Mouse (Mus musculus) embryonic facial prominence, embryonic 14.5 days (tissue): ENCODE measurements around the gene Pfpl. TPM values are rescaled to one million over a fixed set of nuclear protein-coding genes. Genes with fewer than 3 reads are reported as not detected.

Experiments
- ATAC-seq: fragments of 200-750 bp; cut with Nextera tagmentation; 2 replicates; pipeline ENCODE4 v1.8.0; 2017; ENCODE audit warnings: low read depth, moderate number of reproducible peaks, moderate TSS enrichment
- DNase-seq: peaks from one replicate; pipeline ENCODE4 v3.0.0-alpha.2; 2015; ENCODE audit warnings: low spot score
- H3K27ac ChIP-seq: fragments of 300-500 bp; sonication (generic); replicated peaks from 2 replicates; pipeline ENCODE4 v1.5.1; 2014; ENCODE audit warnings: low read depth, mild to moderate bottlenecking, low read length, moderate library complexity
- H3K27me3 ChIP-seq: fragments of 300-500 bp; sonication (generic); replicated peaks from 2 replicates; pipeline ENCODE4 v1.6.1; 2014; ENCODE audit warnings: low read length; ENCODE audit not compliant: control insufficient read depth, insufficient read depth
- H3K36me3 ChIP-seq: fragments of 300-500 bp; sonication (generic); 2 replicates; pipeline ENCODE4 v1.6.1; 2014; ENCODE audit warnings: low read length, mixed read lengths; ENCODE audit not compliant: control insufficient read depth, insufficient read depth
- H3K4me1 ChIP-seq: fragments of 300-500 bp; sonication (generic); 2 replicates; pipeline ENCODE4 v1.6.1; 2014; ENCODE audit warnings: antibody characterized with exemption, low read length; ENCODE audit not compliant: control insufficient read depth, insufficient read depth
- H3K4me2 ChIP-seq: fragments of 300-500 bp; sonication (generic); 2 replicates; pipeline ENCODE4 v1.6.1; 2014; ENCODE audit warnings: low read depth, mild to moderate bottlenecking, low read length, moderate library complexity, mixed read lengths
- H3K4me3 ChIP-seq: fragments of 300-500 bp; sonication (generic); 2 replicates; pipeline ENCODE4 v1.5.1; 2014; ENCODE audit warnings: low read depth, mild to moderate bottlenecking, low read length
- H3K9ac ChIP-seq: fragments of 300-500 bp; sonication (generic); 2 replicates; pipeline ENCODE4 v1.6.1; 2014; ENCODE audit warnings: low read depth, mild to moderate bottlenecking, low read length, moderate library complexity, mixed read lengths
- H3K9me3 ChIP-seq: fragments of 300-500 bp; sonication (generic); 2 replicates; pipeline ENCODE4 v1.6.1; 2016; ENCODE audit warnings: low read length; ENCODE audit not compliant: control insufficient read depth
- WGBS: fragments of 180-500 bp; shearing (Covaris S2); extraction: QIAGEN DNeasy Blood & Tissue Kit; methylation state at CpG from one replicate; pipeline ENCODE4 v1.1.7; 2014; 5-methylcytosine and 5-hydroxymethylcytosine counted together
- polyA plus RNA-seq: library from polyadenylated mRNA; unstranded; fragments of >200 nt; fragmentation: Nextera tagmentation; extraction: Ambion mirVana; gene quantifications from 2 replicates; pipeline ENCODE4 v1.2.1, GENCODE M21; 2014

Pfpl gene
- 0.10 TPM in 1 of 2 replicates, not detected in the other for polyA plus RNA-seq

- Histone ChIP-seq H3K27ac (no peak within 1 kb of the TSS), H3K9me3 (no peaks in the 10 kb centered on the region), H3K9ac (no peak within 1 kb of the TSS), H3K4me3 (no peak within 1 kb of the TSS), H3K4me2 (no peak within 1 kb of the TSS), H3K36me3 (no peaks in the 10 kb centered on the region), H3K27me3 (no peaks in the 10 kb centered on the region; the same call in 1 of the 2 replicates), H3K4me1 (no peaks in the 10 kb centered on the region)
- WGBS = 95% methylated on average over 6 of the region's 6 CpGs
- ATAC-seq (no peak), DNase-seq (no peak)
Measured at GRCm38 (mm10) chr19:12427605-12428004, at the start of gene Pfpl. TSS of gene Pfpl (plus strand) at chr19:12427905.

GRCm38 (mm10) chr19:12386979-12387378 lies 40.7 kb upstream of the Pfpl start, which contains the start of gene Olfr1440:
TSS of gene Olfr1440 (plus strand) at chr19:12387279.
- DNase-seq = no peak
- H3K4me2 ChIP-seq = no peak within 1 kb of the TSS

GRCm38 (mm10) chr19:12413737-12414136 lies 14.0 kb upstream of the Pfpl start:
- DNase-seq (peak; percentile 52), ATAC-seq (no peak)
- Histone ChIP-seq H3K4me1 (no peaks in the 10 kb centered on the region), H3K4me3 (no peak overlapping the region), H3K27me3 (no peaks in the 10 kb centered on the region), H3K27ac (peak overlapping the region; percentile 67), H3K9ac (no peak overlapping the region), H3K9me3 (no peaks in the 10 kb centered on the region), H3K4me2 (no peak overlapping the region), H3K36me3 (no peaks in the 10 kb centered on the region)

More at GRCm38 (mm10) chr19:12386979-12387378, 40.7 kb upstream of the Pfpl start, which contains the start of gene Olfr1440:
- no peaks in the 10 kb centered on the region for H3K9me3 ChIP-seq
- H3K9ac ChIP-seq = no peak within 1 kb of the TSS
- H3K36me3 ChIP-seq = no peaks in the 10 kb centered on the region
- no peaks in the 10 kb centered on the region for H3K27me3 ChIP-seq
- no peaks in the 10 kb centered on the region for H3K4me1 ChIP-seq
- H3K27ac ChIP-seq = no peak within 1 kb of the TSS
- H3K4me3 ChIP-seq = no peak within 1 kb of the TSS
- ATAC-seq = no peak
- WGBS = 76% methylated on average over 2 of the region's 2 CpGs

GRCm38 (mm10) chr19:12417361-12417760 lies 10.3 kb upstream of the Pfpl start, which contains the start of gene Olfr1441:
TSS of gene Olfr1441 (plus strand) at chr19:12417433.
- ATAC-seq = no peak

GRCm38 (mm10) chr19:12418312-12418711 lies 9.4 kb upstream of the Pfpl start:
- ATAC-seq (no peak), DNase-seq (no peak)
- WGBS = 82% methylated on average over 3 of the region's 3 CpGs
- Histone ChIP-seq H3K4me3 (no peak overlapping the region), H3K27me3 (no peaks in the 10 kb centered on the region), H3K9me3 (no peaks in the 10 kb centered on the region), H3K27ac (no peak overlapping the region), H3K4me2 (no peak overlapping the region), H3K36me3 (no peaks in the 10 kb centered on the region), H3K4me1 (no peaks in the 10 kb centered on the region), H3K9ac (no peak overlapping the region)

More at GRCm38 (mm10) chr19:12417361-12417760, 10.3 kb upstream of the Pfpl start, which contains the start of gene Olfr1441:
- Histone ChIP-seq H3K4me3 (no peak within 1 kb of the TSS), H3K9ac (no peak within 1 kb of the TSS), H3K36me3 (no peaks in the 10 kb centered on the region), H3K4me2 (no peak within 1 kb of the TSS), H3K27ac (no peak within 1 kb of the TSS), H3K9me3 (no peaks in the 10 kb centered on the region), H3K27me3 (no peaks in the 10 kb centered on the region), H3K4me1 (no peaks in the 10 kb centered on the region)
- DNase-seq = no peak

- no peak overlapping the region for H3K4me3 ChIP-seq
- no peak overlapping the region for H3K4me2 ChIP-seq
- no peaks in the 10 kb centered on the region for H3K36me3 ChIP-seq
- ATAC-seq (no peak), DNase-seq (no peak)
- no peaks in the 10 kb centered on the region for H3K9me3 ChIP-seq
- H3K27ac ChIP-seq = no peak overlapping the region
- H3K9ac ChIP-seq = no peak overlapping the region
- 73% methylated on average over 6 of the region's 6 CpGs for WGBS
- H3K4me1 ChIP-seq = no peaks in the 10 kb centered on the region
- H3K27me3 ChIP-seq = no peaks in the 10 kb centered on the region
Measured at GRCm38 (mm10) chr19:12420555-12420954, 7.2 kb upstream of the Pfpl start.

- DNase-seq (no peak), ATAC-seq (no peak)
- Histone ChIP-seq H3K27ac (no peak overlapping the region), H3K9me3 (no peaks in the 10 kb centered on the region), H3K36me3 (no peaks in the 10 kb centered on the region), H3K4me1 (no peaks in the 10 kb centered on the region), H3K4me2 (no peak overlapping the region), H3K4me3 (no peak overlapping the region), H3K9ac (no peak overlapping the region), H3K27me3 (no peaks in the 10 kb centered on the region)
- WGBS = 73% methylated on average over 1 of the region's 1 CpGs
Measured at GRCm38 (mm10) chr19:12421680-12422079, 6.0 kb upstream of the Pfpl start.

GRCm38 (mm10) chr19:12427101-12427500 lies 604 bp upstream of the Pfpl start:
- H3K4me2 ChIP-seq = no peak overlapping the region
- no peaks in the 10 kb centered on the region; the same call in 1 of the 2 replicates for H3K27me3 ChIP-seq
- H3K4me3 ChIP-seq = no peak overlapping the region
- no peak overlapping the region for H3K9ac ChIP-seq
- no peaks in the 10 kb centered on the region for H3K36me3 ChIP-seq
- ATAC-seq (no peak), DNase-seq (no peak)
- WGBS = 78% methylated on average over 5 of the region's 5 CpGs
- no peaks in the 10 kb centered on the region for H3K9me3 ChIP-seq
- no peaks in the 10 kb centered on the region for H3K4me1 ChIP-seq
- no peak overlapping the region for H3K27ac ChIP-seq

- H3K27me3 ChIP-seq = no peaks in the 10 kb centered on the region; the same call in 1 of the 2 replicates
- DNase-seq (peak; percentile 70), ATAC-seq (no peak; the same call in 1 of the 2 replicates)
- no peak overlapping the region for H3K9ac ChIP-seq
- H3K4me2 ChIP-seq = no peak overlapping the region
- 11% methylated on average over 2 of the region's 2 CpGs for WGBS
- H3K27ac ChIP-seq = no peak overlapping the region
- H3K9me3 ChIP-seq = no peaks in the 10 kb centered on the region
- H3K4me1 ChIP-seq = no peaks in the 10 kb centered on the region
- H3K4me3 ChIP-seq = no peak overlapping the region
- H3K36me3 ChIP-seq = no peaks in the 10 kb centered on the region
Measured at GRCm38 (mm10) chr19:12433033-12433432, 5.3 kb downstream of the Pfpl start.
